Mouse (Mus musculus): ENCODE data around the gene Cops7b.

Gene Cops7b

DNA sequence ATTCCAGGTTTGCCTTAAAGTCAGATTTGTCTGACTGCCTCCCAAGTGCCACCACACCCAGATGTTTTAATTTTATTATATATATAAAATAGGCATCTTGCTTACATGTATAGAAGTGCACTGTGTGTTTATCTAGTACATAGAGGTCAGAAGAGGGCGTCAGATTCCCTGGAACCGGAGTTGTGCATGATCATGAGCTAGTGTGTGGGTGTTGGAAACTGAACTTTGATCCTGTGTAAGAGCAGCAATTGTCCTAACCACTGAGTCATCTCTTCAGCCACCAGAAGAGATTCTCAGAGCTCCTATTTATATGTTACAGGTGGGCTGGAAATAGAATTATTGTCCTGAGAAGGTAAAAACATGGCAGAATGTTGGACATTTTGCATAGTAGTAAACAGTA is 17.4 kb downstream of the Cops7b start:
- DNase-seq: no peak

DNA sequence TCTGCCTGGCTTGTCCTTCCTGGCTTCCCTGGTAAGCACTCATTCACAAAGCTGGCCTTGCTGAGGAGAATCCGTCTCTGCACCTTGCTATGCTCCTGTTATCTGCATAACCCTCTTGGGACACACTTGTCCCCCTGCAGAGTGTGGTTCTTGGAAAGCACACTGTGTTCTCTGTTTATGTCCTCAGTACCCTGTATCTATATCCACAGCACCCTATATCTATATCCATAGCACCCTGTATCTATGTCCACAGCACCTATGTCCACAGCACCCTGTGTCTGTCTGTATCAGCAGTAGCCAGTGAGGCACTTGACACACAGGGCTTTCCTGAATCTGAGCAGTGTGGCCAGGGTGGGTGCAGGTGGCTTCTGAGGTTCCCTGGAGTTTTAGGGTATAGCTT is 28.2 kb downstream of the Cops7b start:
- DNase-seq: no peak

DNA sequence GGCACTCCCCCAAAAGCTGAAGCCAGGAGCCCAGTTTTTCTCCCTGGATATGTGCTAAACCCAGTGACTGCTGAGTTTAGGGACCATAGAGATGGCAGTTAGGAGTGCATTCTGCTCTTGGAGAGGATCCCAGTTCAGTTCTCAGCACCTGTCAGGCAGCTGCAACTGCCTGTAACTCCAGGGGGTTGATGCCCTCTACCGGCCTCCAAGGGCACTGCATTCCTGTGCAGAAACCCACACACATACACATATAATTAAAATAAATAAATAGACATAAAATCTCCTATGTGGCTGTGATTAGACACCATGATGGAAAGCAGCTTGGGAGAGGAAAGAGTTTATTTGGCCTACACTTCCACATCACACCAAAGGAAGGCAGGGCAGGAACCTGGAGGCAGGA is 29.4 kb downstream of the Cops7b start:
- DNase-seq: no peak

DNA sequence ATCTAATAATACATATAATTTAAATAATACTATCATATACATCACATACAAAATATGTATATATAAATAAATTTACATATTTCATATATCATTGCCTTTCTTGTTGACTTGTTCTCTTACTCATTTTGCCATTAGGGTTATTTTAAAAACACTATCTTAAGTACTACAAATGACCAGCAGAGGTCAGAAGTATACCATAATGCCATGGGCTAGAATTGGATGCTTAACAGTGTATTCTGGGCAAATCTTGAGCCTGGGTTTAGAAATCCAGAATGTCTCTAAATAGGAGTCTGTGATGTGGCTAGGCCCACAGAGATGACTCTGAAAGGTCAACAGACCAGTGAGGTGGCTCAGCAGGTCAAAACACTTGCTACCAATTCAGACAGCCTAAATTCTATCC is 31.6 kb downstream of the Cops7b start:
- no peak for DNase-seq

DNA sequence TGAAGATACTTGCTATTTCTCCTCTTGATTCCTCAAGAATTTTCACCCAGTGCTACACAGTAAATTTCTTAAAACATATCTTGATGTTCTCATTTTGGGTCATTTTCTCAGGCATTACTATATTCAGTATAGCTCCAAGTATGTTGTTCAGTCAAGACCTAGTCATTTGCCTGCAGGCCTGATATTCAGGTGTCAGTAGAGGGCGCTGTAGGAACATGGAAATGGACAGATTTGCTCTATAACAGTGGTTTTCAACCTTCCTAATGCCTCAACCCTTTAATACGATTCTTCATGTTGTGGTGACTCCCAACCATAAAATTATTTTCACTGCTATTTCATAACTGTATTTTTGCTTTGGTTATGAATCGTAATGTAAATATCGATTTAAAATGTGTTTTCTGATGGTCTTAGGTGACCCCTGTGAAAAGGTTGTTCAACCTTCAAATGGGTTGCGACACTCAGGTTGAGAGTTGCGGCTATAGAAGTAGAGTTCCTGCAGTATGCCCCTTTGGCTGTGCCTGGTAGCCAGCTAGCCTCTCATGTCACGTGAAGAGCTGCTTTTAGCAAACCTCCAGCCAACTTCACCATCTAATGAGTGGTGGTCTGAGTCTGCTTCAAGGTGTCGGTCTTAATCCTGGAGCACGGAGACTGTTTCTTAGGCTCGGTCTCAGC is 35.9 kb downstream of the Cops7b start:
- DNase-seq: peak; percentile 52

DNA sequence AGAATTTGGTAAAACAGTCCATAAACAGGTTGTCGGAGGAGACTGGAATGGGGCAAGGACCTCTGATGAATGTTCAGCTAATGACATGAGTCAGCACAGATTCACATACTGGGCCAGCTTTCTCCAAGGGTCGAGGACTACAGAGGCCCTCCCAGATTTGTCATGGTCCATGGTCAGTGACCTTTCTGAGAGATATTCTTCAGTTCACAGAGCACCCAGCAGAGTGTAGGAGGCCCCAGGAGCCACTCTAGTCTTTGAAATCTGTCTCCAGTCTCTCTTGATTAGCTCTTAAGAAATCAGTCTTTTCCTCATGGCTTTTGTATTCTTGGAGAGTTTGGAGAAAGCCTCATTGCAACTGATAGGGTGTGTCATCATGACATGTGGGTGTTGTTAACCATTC is 39.6 kb downstream of the Cops7b start:
- DNase-seq: no peak

DNA sequence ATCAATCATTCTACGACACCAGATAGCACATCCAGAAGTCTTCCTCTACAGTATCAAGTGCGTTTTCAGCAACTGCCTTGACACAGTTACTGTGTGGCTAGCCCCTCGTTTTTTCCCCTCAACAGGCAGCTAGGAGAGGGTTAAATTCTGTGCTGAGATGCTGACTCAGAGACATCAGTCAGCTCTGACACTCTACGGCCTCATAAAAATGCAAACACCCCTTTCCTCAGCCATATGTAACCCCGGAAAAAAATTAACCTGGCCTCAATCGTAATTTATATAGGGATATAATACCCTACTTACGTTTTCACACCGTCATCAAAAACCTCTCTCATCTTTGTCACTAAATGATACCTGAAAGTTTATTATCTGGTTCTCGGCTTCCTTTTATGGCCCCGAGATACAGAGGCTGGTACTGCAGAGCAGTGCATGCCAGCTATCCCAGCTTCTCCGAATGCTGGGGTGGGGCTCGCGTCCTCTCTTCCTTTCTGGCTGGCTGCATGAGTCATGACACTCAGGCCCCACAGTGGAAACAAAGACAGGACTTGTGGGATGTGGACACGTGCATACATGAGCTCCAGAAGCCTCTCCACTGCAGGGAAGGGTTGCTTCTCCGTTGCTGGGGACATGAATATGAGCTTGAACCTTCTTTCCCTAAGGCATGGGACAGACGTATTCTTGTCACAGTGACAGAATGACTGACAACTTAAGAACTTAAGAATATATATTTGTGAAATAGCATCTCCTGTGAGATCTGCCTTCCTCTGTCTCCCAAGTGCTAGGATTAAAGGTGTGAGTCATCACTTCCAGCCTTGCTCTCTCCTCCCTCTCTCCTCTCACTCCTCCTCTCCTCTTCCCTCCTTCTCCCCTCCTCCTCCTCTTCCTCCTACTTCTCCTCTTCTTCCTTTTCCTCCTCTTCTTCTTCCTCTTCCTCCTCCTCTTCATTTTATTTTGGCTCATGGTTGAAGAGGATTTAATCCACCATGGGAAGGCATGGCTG is 40.6 kb downstream of the Cops7b start:
- DNase-seq: peak; percentile 39

DNA sequence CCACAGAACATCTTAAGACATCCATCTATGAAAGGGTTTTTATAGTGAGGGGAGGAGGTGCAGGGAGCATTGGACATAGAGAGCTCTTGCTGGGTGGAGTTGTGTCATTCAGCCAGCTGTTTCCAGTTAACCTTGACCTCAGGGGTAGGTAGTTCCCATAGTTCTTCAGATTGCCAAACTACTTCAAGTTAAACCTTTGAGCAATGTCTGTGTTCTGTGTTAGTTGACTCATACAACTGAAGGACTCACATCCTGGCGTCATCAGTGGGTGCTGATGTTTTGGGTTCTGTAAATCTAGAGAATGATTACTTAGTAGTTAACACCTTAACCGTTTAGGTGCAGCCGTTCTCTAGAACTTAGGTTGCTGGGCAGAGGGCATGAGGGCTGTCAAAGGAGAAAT is 45.6 kb downstream of the Cops7b start:
- no peak for DNase-seq

DNA sequence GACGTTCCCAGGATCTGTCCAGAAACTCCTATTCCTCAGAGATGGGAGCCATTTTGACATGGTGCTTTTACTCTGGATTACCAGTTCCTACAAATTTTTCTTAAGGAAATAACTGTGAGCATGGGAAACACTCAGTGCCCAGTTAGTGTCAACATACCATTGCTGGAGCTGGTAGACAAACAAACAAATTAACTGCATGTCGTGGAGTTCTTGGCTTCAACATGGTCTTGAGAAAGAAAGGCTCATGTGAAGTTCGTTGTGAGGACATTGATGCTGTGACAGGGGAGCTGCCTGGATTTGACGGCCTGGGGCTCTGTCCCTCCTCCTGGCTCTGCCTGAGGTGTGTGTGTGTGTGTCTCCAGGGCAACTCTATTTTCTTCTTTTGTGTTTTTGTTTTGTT is 47.2 kb downstream of the Cops7b start:
- no peak for DNase-seq

DNA sequence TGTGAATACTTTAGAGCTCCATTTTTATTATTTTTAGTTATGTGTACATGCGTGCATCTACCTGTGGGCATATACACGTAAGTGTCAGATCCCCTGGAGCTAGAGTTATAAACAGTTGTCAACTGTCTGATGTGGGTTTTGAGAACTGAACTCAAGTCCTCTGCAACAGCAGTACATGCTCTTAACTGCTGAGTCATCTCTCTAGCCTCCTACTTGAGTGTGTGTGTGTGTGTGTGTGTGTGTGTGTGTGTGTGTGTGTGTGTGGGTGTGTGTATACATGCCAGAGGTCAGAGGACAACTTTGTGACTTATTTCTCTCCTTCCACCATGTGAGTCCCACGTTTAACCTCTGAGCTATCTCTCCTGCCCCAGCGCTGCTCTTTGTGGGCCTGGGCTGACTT is 47.8 kb downstream of the Cops7b start:
- no peak for DNase-seq

DNA sequence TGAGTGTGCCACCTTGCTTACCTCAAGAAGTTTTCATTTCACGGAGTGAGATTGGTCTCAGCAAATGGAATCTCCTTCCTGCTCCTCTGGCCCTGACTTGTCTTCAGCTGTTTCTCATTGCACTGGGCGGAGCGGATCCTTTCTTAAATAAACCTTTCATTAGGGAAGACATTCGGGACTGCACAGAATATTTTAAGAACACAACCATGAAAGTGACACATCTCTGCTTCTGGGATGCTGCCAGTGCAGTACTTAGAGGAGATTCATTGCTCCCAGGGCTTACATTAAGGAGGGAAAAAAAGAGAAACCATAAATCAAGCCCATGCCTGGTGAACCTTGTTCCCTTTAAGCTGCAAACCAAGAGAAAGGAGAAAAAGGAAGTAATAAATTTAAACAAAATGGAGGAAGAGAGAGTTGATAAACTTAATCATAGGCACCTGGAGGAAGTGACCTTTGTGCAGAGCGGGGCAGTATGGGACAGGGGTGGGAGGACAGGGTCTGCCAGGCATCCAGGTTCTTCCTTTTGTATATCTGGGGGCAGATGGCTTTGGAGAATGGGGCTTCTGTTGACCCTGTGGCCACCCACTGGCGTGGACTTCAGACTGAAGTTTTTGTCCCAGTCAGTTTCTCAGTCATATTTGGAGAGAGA is 50.2 kb downstream of the Cops7b start:
- no peak for DNase-seq

DNA sequence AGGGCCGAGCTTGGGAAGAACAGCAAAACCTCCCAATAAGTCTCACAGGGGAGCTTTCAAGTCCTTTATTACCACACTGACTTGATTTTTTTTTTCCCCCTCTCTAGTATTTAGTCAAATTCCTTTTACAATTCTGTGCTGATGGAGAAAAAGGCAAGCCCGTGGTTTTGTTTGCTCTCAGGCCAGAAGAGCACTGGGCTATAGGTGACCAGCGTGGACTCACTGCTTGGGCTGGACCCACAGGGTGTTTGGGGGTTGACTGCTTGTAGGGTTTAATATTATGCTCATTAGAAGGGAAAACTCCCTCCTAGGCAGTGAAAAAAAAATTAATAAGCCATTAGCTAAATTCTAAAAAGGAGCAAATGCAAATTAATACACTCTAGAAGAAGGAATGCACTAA is 50.7 kb downstream of the Cops7b start:
- DNase-seq: no peak

DNA sequence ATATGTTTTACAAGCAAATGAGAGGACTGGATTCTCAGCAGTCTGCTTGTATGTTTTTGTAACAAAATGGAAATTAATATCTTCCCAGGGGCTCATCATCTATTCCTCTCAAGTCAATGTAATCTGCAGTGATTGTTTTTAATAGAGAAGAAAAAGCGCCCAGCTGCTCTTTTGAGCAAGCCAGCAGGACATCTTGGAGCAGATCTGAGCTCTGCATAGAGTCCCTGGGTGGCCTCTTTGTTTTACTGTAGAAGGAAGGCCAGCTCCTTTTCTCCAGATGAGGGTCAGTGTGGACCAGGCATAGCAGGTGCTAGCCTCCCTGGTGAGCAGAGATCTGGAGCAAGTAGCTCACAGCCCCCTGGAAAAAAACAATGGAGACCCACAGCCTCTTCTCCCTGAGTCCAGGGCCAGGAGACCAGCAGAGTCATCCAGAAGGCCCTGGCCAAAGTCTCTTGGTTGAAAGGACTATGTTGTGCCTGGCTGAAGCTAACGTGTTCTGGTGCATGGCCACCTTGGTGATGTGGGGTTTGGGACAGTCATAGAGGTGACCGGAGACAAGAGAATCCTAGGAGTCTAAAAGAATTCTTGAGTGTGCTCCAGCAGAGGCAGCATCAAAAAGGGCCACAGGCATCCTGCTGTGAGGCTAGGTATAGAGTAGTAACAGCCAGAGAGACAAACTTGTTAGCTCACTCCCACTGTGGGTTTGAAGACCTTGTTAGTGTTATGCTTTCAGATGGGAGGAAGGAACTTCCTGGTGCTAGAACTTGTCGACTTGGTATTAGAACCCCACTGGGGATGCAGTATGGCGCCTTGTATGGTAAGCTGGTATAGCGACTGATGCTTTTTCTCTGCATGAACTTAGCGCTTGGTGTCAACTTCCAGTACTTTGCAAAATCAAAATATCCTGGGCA is 51.4 kb downstream of the Cops7b start:
- no peak for DNase-seq

DNA sequence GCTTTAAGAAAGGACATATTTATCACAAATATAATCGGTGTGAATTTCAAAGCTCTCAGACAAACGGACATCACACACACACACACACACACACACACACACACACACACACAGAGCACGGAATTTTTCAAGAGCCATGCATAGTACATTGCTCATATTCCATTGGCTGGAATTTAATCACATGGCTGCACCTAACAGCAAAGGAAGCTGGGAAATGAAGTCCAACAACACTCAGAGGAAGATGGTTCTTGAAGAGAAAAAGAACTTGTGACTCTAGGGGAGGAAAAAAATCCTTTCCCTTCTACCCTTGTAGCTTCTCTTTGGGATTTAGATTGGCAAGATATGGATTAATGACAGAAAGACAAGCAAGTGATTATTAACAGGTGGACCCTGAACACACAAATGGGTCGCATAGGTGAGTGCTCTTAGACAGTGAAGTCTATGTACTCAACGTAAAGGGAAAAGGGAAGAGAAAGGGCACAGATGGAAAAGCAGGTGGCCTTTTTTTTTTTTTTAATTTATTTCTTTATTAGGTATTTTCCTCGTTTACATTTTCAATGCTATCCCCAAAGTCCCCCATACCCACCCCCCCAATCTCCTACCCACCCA is 52.2 kb downstream of the Cops7b start:
- peak; percentile 13 for DNase-seq

DNA sequence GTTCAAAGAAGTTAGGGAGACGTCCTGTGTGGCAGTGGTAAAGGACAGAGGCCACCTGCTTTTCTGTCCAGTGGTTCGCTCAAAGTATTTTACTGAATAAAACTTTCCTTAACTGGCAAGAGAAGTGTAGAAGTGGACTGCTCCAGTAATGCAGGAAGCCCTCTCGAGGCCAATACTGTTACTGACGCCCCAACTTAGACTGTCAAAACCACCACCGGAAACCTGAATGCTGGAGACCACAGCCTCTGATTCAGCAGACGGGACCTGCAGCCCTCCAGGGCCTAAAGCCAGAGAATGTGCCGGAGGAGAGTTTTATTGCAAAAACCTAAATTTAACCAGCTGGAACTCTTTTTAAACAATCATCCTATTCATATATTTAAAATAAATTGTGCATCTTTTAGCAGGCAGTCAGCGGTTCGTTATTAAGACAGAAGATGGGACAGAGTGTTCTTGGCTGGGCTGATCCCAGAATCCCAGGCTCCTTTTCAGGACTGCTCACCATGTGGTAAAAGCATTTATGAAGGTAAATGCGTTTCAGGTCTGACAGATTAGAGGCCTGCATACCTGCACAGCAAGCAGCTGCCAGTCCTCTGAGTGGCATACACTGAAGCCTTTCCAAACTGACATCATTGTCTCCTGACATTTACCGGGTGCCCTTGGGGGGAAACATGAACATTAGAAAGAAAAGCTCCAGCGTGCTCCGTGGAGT is 60.6 kb downstream of the Cops7b start:
- DNase-seq: no peak

DNA sequence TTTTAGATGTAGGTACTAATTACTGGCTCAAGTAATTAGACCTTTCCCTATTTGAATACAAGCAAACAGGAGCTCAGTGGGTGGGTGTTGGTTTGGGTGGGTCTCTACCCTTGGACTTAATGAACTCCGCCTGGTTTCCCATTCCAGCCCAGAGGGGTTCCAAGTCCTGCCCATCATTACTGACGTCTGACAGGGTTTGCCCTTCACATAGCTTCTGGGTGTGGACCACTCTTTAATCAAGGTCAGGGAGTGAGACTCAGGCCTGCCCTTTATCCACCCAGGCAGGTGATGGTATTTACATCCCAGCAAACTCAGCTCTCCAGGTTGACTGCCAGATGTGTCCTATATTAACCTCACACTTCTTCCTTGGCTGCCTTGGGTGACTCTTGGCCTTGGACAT is 64.8 kb downstream of the Cops7b start:
- DNase-seq: no peak

DNA sequence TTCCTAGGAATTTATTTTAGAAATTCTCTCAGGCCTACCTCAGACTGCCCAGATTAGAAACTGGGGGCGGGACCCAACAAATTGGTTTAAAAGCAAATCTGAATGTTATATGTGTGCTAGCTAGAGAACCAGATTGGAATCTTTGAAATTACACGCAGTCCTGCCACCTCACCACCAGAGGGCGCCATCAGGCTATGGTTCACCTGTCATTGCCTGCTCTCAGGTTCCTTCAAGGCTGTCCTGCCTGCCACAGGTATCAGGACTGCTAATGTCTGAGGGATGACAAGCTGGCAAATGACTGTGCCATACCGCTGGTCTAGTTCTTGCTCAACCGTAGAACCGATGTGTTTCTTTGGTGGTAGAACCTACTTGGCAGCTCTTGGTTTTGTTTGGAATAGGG is 67.6 kb downstream of the Cops7b start:
- peak; percentile 34 for DNase-seq

DNA sequence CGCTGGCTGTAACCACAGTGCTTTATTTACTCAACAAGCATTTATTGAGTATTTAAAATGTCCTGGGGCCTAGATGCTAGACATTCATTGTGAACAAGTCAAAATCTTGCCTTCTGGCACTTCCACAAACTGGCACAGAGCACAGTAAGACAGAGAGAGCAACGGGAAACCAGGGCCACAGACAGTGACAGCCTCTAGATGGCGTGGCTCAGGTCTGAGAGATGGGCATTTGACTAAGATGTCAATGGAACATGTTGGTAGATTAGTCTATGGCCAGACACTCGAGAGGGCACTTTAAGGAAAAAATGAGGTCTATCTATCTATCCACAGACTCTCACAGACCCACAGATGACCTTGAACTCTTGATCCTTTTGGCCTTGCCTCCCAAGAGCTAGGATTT is 70.0 kb downstream of the Cops7b start:
- no peak for DNase-seq

DNA sequence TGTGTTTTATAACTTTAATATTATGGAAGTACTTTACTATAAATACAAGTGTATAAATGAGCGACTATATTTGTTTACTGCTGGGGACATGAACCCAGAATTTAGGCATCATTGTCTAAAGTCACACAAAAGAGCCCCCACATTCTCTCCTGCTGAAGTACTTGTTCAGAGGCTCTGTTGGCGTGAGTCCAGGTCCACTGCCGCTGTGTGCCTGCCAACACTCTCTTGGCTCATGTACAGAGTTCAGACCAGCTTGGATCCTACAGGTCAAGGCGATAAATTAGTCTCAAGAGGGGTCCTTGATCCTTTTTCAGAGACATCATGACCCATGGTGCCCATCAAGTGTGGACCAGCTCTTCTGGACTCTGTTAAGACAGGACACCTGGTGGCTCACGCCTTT is 74.4 kb downstream of the Cops7b start:
- no peak for DNase-seq
